Mouse (Mus musculus): ENCODE data around the gene Prickle2.

The Prickle2 gene

GRCm38 (mm10) chr6:92425476-92425875 is 280.5 kb downstream of the Prickle2 start:
- TF ChIP-seq GATA4 (IDR thresholded peaks at IDR 0.05; ENCODE audit: insufficient replicate concordance, low read length), result no peak

- no peak for TF ChIP-seq GATA4 (IDR thresholded peaks at IDR 0.05; ENCODE audit: insufficient replicate concordance, low read length)
These were observed 281.0 kb downstream of the Prickle2 start for GRCm38 (mm10) chr6:92424991-92425390.

- TF ChIP-seq GATA4 (IDR thresholded peaks at IDR 0.05; ENCODE audit: insufficient replicate concordance, low read length), result no peak
These were observed 283.7 kb downstream of the Prickle2 start for GRCm38 (mm10) chr6:92422286-92422685.

GRCm38 (mm10) chr6:92420106-92420505 is 285.8 kb downstream of the Prickle2 start:
- TF ChIP-seq GATA4 (IDR thresholded peaks at IDR 0.05; ENCODE audit: insufficient replicate concordance, low read length), result no peak

GRCm38 (mm10) chr6:92415405-92415755 is 290.6 kb downstream of the Prickle2 start:
- TF ChIP-seq GATA4 (IDR thresholded peaks at IDR 0.05; ENCODE audit: insufficient replicate concordance, low read length), result no peak

GRCm38 (mm10) chr6:92414478-92415404 is 291.2 kb downstream of the Prickle2 start:
- TF ChIP-seq GATA4 (IDR thresholded peaks at IDR 0.05; ENCODE audit: insufficient replicate concordance, low read length), result no peak

GRCm38 (mm10) chr6:92413982-92414381 is 292.0 kb downstream of the Prickle2 start:
- TF ChIP-seq GATA4 (IDR thresholded peaks at IDR 0.05; ENCODE audit: insufficient replicate concordance, low read length), result no peak

- TF ChIP-seq GATA4 (IDR thresholded peaks at IDR 0.05; ENCODE audit: insufficient replicate concordance, low read length), result no peak
These were observed 296.2 kb downstream of the Prickle2 start for GRCm38 (mm10) chr6:92409788-92410187.

GRCm38 (mm10) chr6:92407259-92407658 is 298.7 kb downstream of the Prickle2 start:
- TF ChIP-seq GATA4 (IDR thresholded peaks at IDR 0.05; ENCODE audit: insufficient replicate concordance, low read length), result no peak

GRCm38 (mm10) chr6:92405571-92405970 is 300.4 kb downstream of the Prickle2 start:
- TF ChIP-seq GATA4 (IDR thresholded peaks at IDR 0.05; ENCODE audit: insufficient replicate concordance, low read length), result no peak

GRCm38 (mm10) chr6:92397876-92398275 is 308.1 kb downstream of the Prickle2 start:
- TF ChIP-seq GATA4 (IDR thresholded peaks at IDR 0.05; ENCODE audit: insufficient replicate concordance, low read length), result no peak

- TF ChIP-seq GATA4 (IDR thresholded peaks at IDR 0.05; ENCODE audit: insufficient replicate concordance, low read length), result no peak
These were observed 310.4 kb downstream of the Prickle2 start for GRCm38 (mm10) chr6:92395556-92395955.

- TF ChIP-seq GATA4 (IDR thresholded peaks at IDR 0.05; ENCODE audit: insufficient replicate concordance, low read length), result no peak
These were observed 310.8 kb downstream of the Prickle2 start for GRCm38 (mm10) chr6:92395143-92395542.

- no peak for TF ChIP-seq GATA4 (IDR thresholded peaks at IDR 0.05; ENCODE audit: insufficient replicate concordance, low read length)
These were observed 311.3 kb downstream of the Prickle2 start for GRCm38 (mm10) chr6:92394628-92395027.

- no peak for TF ChIP-seq GATA4 (IDR thresholded peaks at IDR 0.05; ENCODE audit: insufficient replicate concordance, low read length)
These were observed 315.6 kb downstream of the Prickle2 start for GRCm38 (mm10) chr6:92390321-92390720.

GRCm38 (mm10) chr6:92388681-92389080 is 317.3 kb downstream of the Prickle2 start:
- TF ChIP-seq GATA4 (IDR thresholded peaks at IDR 0.05; ENCODE audit: insufficient replicate concordance, low read length), result no peak
